Mouse (Mus musculus) adrenal gland, adult (tissue): ENCODE measurements around the gene Myh7.
"Not testable (repeated sequence)": the region's sequence is repeated elsewhere in the genome, so short reads cannot be mapped to it uniquely, and the experiment has no call there.

Source experiments
- DNase-seq, 2 experiments: peaks; one replicate each; pipeline ENCODE4 v3.0.0; 2022 to 2023; ENCODE audit warnings: low spot score in 1 of 2; ENCODE audit not compliant: inconsistent age in 2 of 2

Gene Myh7

GRCm38 (mm10) chr14:54972786-54973185, 21.6 kb downstream of the Myh7 start:
- not testable (repeated sequence) for DNase-seq

- DNase-seq: no peak
Observed at GRCm38 (mm10) chr14:54968344-54968743, 26.1 kb downstream of the Myh7 start.

- DNase-seq: no peak
Observed at GRCm38 (mm10) chr14:54967874-54968273, 26.6 kb downstream of the Myh7 start.

GRCm38 (mm10) chr14:54966320-54966977, 28.0 kb downstream of the Myh7 start, which contains the start of gene Myh6:
Gene Myh6 (minus strand): TSS chr14:54966927.
- no peak for DNase-seq

GRCm38 (mm10) chr14:54965631-54966030, 28.8 kb downstream of the Myh7 start:
- no peak for DNase-seq

- no peak for DNase-seq
Observed at GRCm38 (mm10) chr14:54965044-54965443, 29.4 kb downstream of the Myh7 start.

- no peak for DNase-seq
Observed at GRCm38 (mm10) chr14:54963727-54964126, 30.7 kb downstream of the Myh7 start.

GRCm38 (mm10) chr14:54962714-54963113, 31.7 kb downstream of the Myh7 start:
- no peak for DNase-seq

- no peak for DNase-seq
Observed at GRCm38 (mm10) chr14:54961487-54961886, 32.9 kb downstream of the Myh7 start.

- DNase-seq: no peak
Observed at GRCm38 (mm10) chr14:54960769-54961168, 33.7 kb downstream of the Myh7 start.

- not testable (repeated sequence) for DNase-seq
Observed at GRCm38 (mm10) chr14:54959853-54960613, 34.4 kb downstream of the Myh7 start.

GRCm38 (mm10) chr14:54959197-54959596, 35.2 kb downstream of the Myh7 start:
- no peak for DNase-seq

GRCm38 (mm10) chr14:54958503-54958902, 35.9 kb downstream of the Myh7 start:
- DNase-seq: no peak

- no peak for DNase-seq
Observed at GRCm38 (mm10) chr14:54956533-54956932, 37.9 kb downstream of the Myh7 start.

- no peak for DNase-seq
Observed at GRCm38 (mm10) chr14:54955481-54955880, 38.9 kb downstream of the Myh7 start.

- DNase-seq: no peak
Observed at GRCm38 (mm10) chr14:54954474-54954873, 40.0 kb downstream of the Myh7 start.

GRCm38 (mm10) chr14:54953664-54954206, 40.7 kb downstream of the Myh7 start:
- DNase-seq: no peak

- no peak for DNase-seq
Observed at GRCm38 (mm10) chr14:54951587-54951986, 42.8 kb downstream of the Myh7 start.

- DNase-seq: no peak
Observed at GRCm38 (mm10) chr14:54950493-54950892, 43.9 kb downstream of the Myh7 start.

GRCm38 (mm10) chr14:54948781-54949180, 45.6 kb downstream of the Myh7 start:
- DNase-seq: no peak

GRCm38 (mm10) chr14:54947008-54947407, 47.4 kb downstream of the Myh7 start:
- not testable (repeated sequence) for DNase-seq
